Mouse (Mus musculus) intestine, embryonic 16.5 days (tissue): ENCODE data around the gene Errfi1. TPM values are rescaled to one million over a fixed set of nuclear protein-coding genes. Genes with fewer than 3 reads are reported as not detected.

Source experiments
- ATAC-seq: fragments of 200-750 bp; cut with Nextera tagmentation; 2 replicates; pipeline ENCODE4 v1.8.0; 2017; ENCODE audit warnings: moderate TSS enrichment, moderate library complexity
- H3K27ac ChIP-seq: fragments of 300-500 bp; sonication (generic); 2 replicates; pipeline ENCODE4 v1.5.1; 2014; ENCODE audit warnings: mild to moderate bottlenecking, low read length
- H3K27me3 ChIP-seq: fragments of 300-500 bp; sonication (generic); replicated peaks from 2 replicates; pipeline ENCODE4 v1.6.1; 2014; ENCODE audit warnings: low read length, control low read depth, mixed read lengths; ENCODE audit not compliant: control insufficient read depth, insufficient read depth
- H3K36me3 ChIP-seq: fragments of 300-500 bp; sonication (generic); 2 replicates; pipeline ENCODE4 v1.6.1; 2014; ENCODE audit warnings: low read length, control low read depth; ENCODE audit not compliant: control insufficient read depth, insufficient read depth
- H3K4me1 ChIP-seq: fragments of 300-500 bp; sonication (generic); 2 replicates; pipeline ENCODE4 v1.6.1; 2014; ENCODE audit warnings: low read length, control low read depth, mixed read lengths; ENCODE audit not compliant: control insufficient read depth, insufficient read depth
- H3K4me2 ChIP-seq: fragments of 300-500 bp; sonication (generic); 2 replicates; pipeline ENCODE4 v1.6.1; 2014; ENCODE audit warnings: low read depth, low read length, control low read depth
- H3K4me3 ChIP-seq: fragments of 300-500 bp; sonication (generic); 2 replicates; pipeline ENCODE4 v1.5.1; 2014; ENCODE audit warnings: mild to moderate bottlenecking, low read length
- H3K9ac ChIP-seq: fragments of 300-500 bp; sonication (generic); 2 replicates; pipeline ENCODE4 v1.6.1; 2014; ENCODE audit warnings: low read depth, low read length
- H3K9me3 ChIP-seq: fragments of 300-500 bp; sonication (generic); 2 replicates; pipeline ENCODE4 v1.6.1; 2016; ENCODE audit warnings: low read length, control low read depth; ENCODE audit not compliant: control insufficient read depth
- WGBS: fragments of 180-500 bp; shearing (Covaris S2); extraction: QIAGEN DNeasy Blood & Tissue Kit; methylation state at CpG from one replicate; pipeline ENCODE4 v1.1.7; 2014; 5-methylcytosine and 5-hydroxymethylcytosine counted together
- polyA plus RNA-seq: library from polyadenylated mRNA; unstranded; fragments of >200 nt; fragmentation: Nextera tagmentation; extraction: Ambion mirVana; gene quantifications from 2 replicates; pipeline ENCODE4 v1.2.1, GENCODE M21; 2015

Gene Errfi1
- polyA plus RNA-seq, 1 experiment from 2014 or later = 28.0 TPM

DNA sequence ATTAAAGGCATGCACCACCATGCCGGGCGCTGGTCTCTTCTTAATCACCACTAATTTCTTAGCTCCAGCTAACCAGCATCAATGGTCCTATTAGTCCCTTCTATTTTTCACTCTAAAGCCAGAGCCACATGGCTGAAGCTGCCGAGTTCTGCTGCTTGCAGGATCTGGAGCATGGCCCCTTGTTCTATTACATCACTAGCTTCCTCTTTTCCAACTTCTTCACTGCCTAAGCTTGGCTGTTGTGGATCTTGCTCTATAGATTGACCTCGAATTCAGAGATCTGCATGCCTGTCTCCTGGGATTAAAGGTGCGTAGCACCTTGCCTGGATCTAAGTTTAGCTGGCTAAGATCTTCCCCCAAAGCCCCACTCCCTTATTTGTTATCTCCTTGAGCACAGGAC lies 28.9 kb downstream of the Errfi1 start:
- 85% methylated on average over 5 of the region's 5 CpGs for WGBS
- Histone ChIP-seq H3K9me3 (peaks cover 24% of the 10 kb centered on the region), H3K9ac (no peak overlapping the region)

DNA sequence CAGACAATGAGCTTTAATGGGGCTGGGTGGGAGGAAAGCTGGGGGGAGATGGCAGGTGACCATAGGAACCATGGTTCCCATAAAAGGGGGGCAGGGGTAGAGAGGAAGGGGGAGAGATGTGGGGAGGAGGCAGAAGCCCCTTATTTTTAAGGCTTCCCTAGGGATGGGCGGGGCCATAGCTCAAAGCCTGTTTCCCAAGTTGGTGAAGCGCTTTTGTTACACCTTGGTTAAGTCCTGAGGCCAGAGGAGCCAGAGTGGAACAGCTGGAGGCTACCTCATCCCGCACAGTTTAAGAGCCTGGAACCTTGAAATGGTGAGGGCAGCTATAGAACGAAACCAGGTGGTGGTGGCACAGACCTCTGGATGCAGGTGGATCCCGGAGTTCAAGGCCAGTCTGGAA lies 34.2 kb downstream of the Errfi1 start:
- Histone ChIP-seq H3K4me2 (no peak overlapping the region), H3K9me3 (no peaks in the 10 kb centered on the region), H3K27me3 (no peaks in the 10 kb centered on the region), H3K4me1 (peaks cover 12% of the 10 kb centered on the region; the same call in 1 of the 2 replicates), H3K36me3 (no peaks in the 10 kb centered on the region), H3K27ac (no peak overlapping the region), H3K4me3 (no peak overlapping the region), H3K9ac (no peak overlapping the region)
- WGBS = 73% methylated on average over 5 of the region's 5 CpGs
- no peak for ATAC-seq

More for the DNA sequence above, 28.9 kb downstream of the Errfi1 start:
- no peak overlapping the region for H3K4me3 ChIP-seq
- H3K4me2 ChIP-seq = no peak overlapping the region
- peaks cover 2% of the 10 kb centered on the region; the same call in 1 of the 2 replicates for H3K4me1 ChIP-seq
- no peak for ATAC-seq
- no peaks in the 10 kb centered on the region for H3K27me3 ChIP-seq
- no peaks in the 10 kb centered on the region for H3K36me3 ChIP-seq
- no peak overlapping the region for H3K27ac ChIP-seq

DNA sequence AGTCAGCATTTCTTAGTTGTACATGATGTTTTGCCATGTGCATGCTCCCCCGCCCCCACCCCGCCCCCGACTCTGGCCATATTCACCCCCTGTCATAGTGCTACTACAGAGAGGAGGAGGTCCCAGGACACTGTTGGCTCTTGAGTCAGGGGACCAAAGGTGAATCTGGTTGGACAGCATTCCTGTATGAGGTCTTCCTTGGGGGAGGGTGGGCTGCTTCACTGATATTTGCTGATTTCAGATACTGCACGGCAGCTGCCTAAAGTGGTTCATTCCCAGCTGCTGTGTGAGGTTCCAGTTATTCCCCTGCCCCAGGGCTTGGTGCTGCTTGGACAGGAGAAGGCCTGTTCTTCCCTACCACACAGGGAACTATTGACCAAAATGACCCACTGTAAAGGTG lies 34.8 kb downstream of the Errfi1 start:
- no peak overlapping the region for H3K4me2 ChIP-seq
- no peaks in the 10 kb centered on the region for H3K9me3 ChIP-seq
- no peak for ATAC-seq
- no peaks in the 10 kb centered on the region for H3K36me3 ChIP-seq
- no peak overlapping the region for H3K4me3 ChIP-seq
- WGBS = 68% methylated on average over 4 of the region's 4 CpGs
- no peak overlapping the region for H3K9ac ChIP-seq
- H3K4me1 ChIP-seq = peaks cover 12% of the 10 kb centered on the region; the same call in 1 of the 2 replicates
- no peak overlapping the region for H3K27ac ChIP-seq
- H3K27me3 ChIP-seq = no peaks in the 10 kb centered on the region

DNA sequence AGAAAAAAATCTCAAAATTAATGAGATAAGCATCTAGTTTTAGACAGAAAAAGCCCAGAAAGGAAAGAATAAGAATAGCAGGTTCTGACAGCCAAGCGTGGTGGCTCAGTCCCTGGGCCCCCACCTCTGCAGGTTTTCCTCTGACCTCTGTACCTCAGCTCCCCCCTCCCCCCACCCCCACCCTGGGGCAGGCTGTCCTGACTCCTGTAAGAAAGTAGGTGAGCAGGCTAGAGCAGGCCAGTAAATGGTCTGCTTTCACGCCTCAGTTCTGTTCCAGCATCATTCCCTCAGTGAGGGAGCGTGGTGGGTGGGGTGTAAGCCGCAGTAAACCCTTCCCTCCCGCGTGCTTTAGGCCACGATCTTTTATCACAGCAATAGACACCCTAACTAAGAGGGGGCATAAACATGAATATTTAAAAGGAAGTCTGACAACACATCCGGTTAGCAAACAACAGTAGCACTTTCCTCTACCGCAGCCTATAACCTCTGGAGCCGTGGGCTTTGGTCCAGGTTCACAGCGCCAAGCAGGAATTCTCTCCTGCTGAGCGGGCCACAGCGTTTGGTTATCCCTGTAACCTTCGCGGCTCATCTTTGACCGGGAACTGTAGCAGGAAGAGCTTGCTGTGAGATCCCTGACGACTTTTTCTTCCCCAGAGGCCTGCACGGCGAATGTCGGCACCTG lies 35.7 kb downstream of the Errfi1 start:
- no peaks in the 10 kb centered on the region for H3K36me3 ChIP-seq
- H3K4me2 ChIP-seq = peak overlapping the region; percentile 7
- peak overlapping the region; percentile 1; the same call in 1 of the 2 replicates for H3K9ac ChIP-seq
- peak; percentile 56 for ATAC-seq
- H3K27ac ChIP-seq = peak overlapping the region; percentile 53; the same call in 1 of the 2 replicates
- WGBS = 34% methylated on average over 20 of the region's 20 CpGs
- H3K27me3 ChIP-seq = no peaks in the 10 kb centered on the region
- H3K4me1 ChIP-seq = peaks cover 12% of the 10 kb centered on the region; the same call in 1 of the 2 replicates
- no peaks in the 10 kb centered on the region for H3K9me3 ChIP-seq
- no peak overlapping the region for H3K4me3 ChIP-seq

DNA sequence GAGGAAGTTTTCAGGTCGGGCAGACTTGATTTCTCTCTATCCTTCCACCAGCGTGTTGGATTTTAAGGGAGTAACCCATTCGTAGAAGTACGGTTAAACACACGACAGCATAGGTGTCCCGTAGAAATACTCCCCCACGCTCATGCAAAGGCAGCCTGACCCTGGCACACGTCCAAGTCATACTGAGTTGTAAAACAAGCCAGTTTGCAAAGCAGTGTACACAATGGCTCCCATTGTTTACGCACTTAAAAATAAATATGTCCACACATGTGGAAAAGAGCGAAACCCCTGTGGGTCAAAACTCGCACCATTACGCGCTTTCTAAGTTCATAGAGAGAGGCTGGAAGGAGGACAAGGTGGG lies 36.2 kb downstream of the Errfi1 start:
- H3K27ac ChIP-seq = peak overlapping the region; percentile 53

DNA sequence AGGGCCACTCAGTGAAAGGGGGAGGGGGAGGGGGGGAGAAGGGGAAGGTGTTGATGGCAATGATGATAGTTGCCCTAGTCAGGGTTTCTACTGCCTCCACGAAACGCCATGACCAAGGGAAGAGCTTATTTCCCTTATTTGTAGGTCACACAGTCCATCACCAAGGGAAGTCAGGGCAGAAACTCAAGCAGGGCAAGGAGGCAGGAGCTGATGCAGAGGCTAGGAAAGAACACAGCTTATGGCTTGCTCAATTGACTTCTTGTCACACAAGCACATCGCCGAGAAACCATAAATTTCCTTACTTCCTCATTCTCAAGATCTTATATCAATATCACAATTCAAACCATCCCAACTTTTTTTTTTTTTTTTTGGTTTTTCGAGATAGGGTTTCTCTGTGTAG lies 37.6 kb downstream of the Errfi1 start:
- Histone ChIP-seq H3K4me2 (no peak overlapping the region), H3K9me3 (no peaks in the 10 kb centered on the region), H3K9ac (no peak overlapping the region), H3K27ac (no peak overlapping the region), H3K36me3 (no peaks in the 10 kb centered on the region), H3K4me1 (peaks cover 17% of the 10 kb centered on the region), H3K27me3 (no peaks in the 10 kb centered on the region), H3K4me3 (no peak overlapping the region)
- ATAC-seq = no peak
- 67% methylated on average over 5 of the region's 5 CpGs for WGBS

More for the DNA sequence above, 36.2 kb downstream of the Errfi1 start:
- peak overlapping the region; percentile 7 for H3K4me2 ChIP-seq
- H3K9me3 ChIP-seq = no peaks in the 10 kb centered on the region
- H3K4me3 ChIP-seq = no peak overlapping the region
- 27% methylated on average over 13 of the region's 13 CpGs for WGBS
- no peaks in the 10 kb centered on the region for H3K36me3 ChIP-seq
- no peaks in the 10 kb centered on the region for H3K27me3 ChIP-seq
- peak; percentile 82 for ATAC-seq
- H3K4me1 ChIP-seq = peaks cover 14% of the 10 kb centered on the region; the same call in 1 of the 2 replicates
- H3K9ac ChIP-seq = peak overlapping the region; percentile 1; the same call in 1 of the 2 replicates

DNA sequence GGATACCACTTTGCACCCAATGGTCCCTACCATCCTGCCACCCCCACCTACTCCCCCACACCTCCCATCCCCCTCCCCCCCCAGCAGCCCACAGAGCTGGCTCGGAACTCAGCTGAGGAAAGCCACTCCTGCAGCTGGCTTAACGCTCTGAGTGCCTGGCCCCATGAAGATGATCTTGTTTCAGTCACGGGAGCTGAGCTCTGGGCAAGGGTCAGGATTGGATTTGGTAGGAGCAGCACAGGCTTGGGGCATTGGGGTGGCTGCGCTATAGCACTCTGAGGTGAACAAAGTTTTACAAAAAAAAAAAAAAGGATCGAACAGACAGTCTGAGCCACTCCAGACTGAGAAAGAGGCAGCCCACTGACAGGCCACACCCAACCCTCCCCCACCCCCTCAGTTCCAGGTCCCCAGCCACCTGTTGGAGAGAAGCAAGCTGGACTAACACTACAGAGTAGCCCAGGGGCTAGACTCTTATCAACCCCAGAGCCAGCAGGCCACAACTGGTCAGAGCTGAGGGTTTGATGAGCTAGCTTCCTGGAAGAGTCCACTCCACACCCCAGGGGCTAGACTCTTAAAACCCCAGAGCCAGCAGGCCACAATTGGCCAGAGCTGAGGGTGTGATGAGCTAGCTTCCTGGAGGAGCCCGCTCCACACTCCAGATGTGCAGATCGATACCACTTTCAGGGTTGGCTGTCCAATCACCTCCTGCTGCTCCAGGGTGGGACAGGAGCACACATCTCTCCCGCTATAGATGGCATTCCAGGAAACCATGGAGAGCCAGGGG lies 41.2 kb downstream of the Errfi1 start:
- 62% methylated on average over 8 of the region's 8 CpGs for WGBS

DNA sequence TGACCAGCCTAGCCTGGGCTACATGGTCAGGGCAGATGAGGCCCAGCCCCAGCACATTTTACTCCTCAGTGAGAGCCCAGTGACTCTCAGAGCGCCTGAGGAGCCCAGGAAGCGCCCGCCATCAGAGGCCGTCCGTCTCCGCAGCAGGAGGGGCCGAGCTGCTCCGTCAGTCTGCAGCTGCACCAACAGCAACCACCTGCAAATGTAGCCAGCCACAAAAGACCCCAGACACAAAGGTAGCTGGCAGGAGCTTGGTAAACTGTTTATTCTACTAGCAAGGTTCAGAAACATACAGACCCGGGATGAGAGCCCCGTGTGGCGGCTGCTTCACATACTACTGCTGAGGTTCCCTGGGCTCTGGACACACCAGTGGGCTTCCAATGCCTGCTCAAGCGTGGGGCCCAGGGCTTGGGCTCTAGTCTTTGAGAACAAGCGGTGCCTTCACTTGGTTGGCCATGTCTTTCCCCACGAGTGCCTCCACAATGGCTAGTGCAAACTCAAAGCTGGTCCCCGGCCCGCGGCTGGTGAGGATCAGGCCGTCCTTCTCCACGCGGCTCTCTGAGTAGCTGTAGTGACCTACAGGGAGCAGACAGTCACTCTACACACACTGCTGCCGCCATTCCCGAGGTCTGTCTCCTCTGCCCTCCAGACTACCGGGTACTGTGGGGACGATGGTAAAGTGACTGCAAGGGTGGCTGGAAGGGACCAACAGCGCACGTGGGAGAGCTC lies 43.3 kb downstream of the Errfi1 start:
- ATAC-seq = no peak
- 93% methylated on average over 26 of the region's 26 CpGs for WGBS
- H3K36me3 ChIP-seq = peaks cover 15% of the 10 kb centered on the region
- no peak overlapping the region for H3K27ac ChIP-seq
- H3K4me2 ChIP-seq = no peak overlapping the region
- no peak overlapping the region for H3K4me3 ChIP-seq
- no peaks in the 10 kb centered on the region for H3K27me3 ChIP-seq
- H3K9me3 ChIP-seq = no peaks in the 10 kb centered on the region
- peaks cover 5% of the 10 kb centered on the region for H3K4me1 ChIP-seq
- no peak overlapping the region for H3K9ac ChIP-seq

More for the DNA sequence above, 41.2 kb downstream of the Errfi1 start:
- no peaks in the 10 kb centered on the region for H3K27me3 ChIP-seq
- peaks cover 7% of the 10 kb centered on the region for H3K36me3 ChIP-seq
- no peak overlapping the region for H3K27ac ChIP-seq
- H3K4me3 ChIP-seq = no peak overlapping the region
- H3K9ac ChIP-seq = 0 out of 2 replicates have a peak overlapping the region, but pooled peaks have one; percentile 26
- no peak overlapping the region for H3K4me2 ChIP-seq
- peaks cover 12% of the 10 kb centered on the region for H3K4me1 ChIP-seq
- H3K9me3 ChIP-seq = no peaks in the 10 kb centered on the region
- ATAC-seq = 0 out of 2 replicates have a peak, but pooled peaks have one; percentile 6
